Mouse (Mus musculus): ENCODE results near the gene Gpr68. TPM values are rescaled to one million over a fixed set of nuclear protein-coding genes. Genes with fewer than 3 reads are reported as not detected.

Gpr68 gene
- polyA plus RNA-seq, 1 experiment from 2014 or later = 5.4 TPM

DNA sequence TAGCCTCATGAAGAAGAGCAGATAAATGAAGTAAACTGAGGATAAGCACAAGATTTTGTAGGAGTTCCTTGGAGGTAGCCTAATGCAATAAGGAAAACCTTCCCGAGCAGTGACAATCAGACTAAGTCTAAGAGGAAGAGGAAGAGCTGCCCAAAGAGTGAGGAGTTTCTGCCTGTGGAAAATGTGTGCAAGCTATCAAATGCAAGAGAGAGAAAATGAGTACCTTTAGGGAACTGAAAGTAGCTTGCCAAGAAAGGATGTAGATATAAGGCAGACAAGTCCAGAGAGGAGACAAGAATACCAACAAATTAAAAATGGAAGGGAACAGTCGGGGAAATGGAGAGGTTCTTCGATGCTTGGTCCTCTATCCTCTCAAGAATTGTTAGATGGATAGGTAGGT lies 22.4 kb downstream of the Gpr68 start:
- no peaks in the 10 kb centered on the region for H3K4me1 ChIP-seq (ENCODE audit: control insufficient read depth, insufficient read depth, low read length)
- no peaks in the 10 kb centered on the region for H3K27me3 ChIP-seq (ENCODE audit: control insufficient read depth, insufficient read depth, low read length)
- no peak for ATAC-seq (ENCODE audit: low read depth)
- no peak overlapping the region for H3K4me3 ChIP-seq (ENCODE audit: low read depth, low read length)
- 89% methylated on average over 3 of the region's 3 CpGs for WGBS
- no peak overlapping the region for H3K27ac ChIP-seq (ENCODE audit: low read depth, low read length)
- H3K4me2 ChIP-seq (ENCODE audit: low read depth, low read length) = no peak overlapping the region
- no peaks in the 10 kb centered on the region for H3K36me3 ChIP-seq (ENCODE audit: control insufficient read depth, insufficient read depth, low read length)
- H3K9me3 ChIP-seq (ENCODE audit: control insufficient read depth, low read length) = no peaks in the 10 kb centered on the region
- no peak overlapping the region for H3K9ac ChIP-seq (replicated peaks; ENCODE audit: low read depth, low read length)

DNA sequence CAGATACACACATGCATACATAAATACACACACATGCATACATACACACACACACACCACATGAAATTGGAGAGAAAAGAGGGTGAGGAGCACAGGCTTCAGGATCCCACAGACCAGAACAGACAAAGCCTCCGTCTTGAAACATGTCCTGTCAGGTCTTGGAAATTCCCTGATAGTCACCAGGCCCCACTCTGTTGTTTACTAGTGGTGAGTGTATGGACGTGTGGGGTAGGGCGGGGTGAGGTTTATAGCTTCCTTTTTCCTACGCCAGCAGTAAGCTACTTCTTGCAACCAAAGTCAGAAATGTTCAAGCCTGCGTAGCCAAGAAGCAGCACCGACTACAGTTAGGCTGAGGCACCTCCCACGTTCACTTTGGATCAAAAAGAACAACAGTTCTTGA lies 24.8 kb downstream of the Gpr68 start:
- Histone ChIP-seq H3K4me3 (ENCODE audit: low read depth, low read length) (no peak overlapping the region), H3K27ac (ENCODE audit: low read depth, low read length) (no peak overlapping the region), H3K36me3 (ENCODE audit: control insufficient read depth, insufficient read depth, low read length) (no peaks in the 10 kb centered on the region), H3K9me3 (ENCODE audit: control insufficient read depth, low read length) (no peaks in the 10 kb centered on the region), H3K27me3 (ENCODE audit: control insufficient read depth, insufficient read depth, low read length) (no peaks in the 10 kb centered on the region), H3K4me1 (ENCODE audit: control insufficient read depth, insufficient read depth, low read length) (no peaks in the 10 kb centered on the region), H3K9ac (replicated peaks; ENCODE audit: low read depth, low read length) (no peak overlapping the region), H3K4me2 (ENCODE audit: low read depth, low read length) (no peak overlapping the region)
- ATAC-seq (ENCODE audit: low read depth) = no peak
- 72% methylated on average over 7 of the region's 7 CpGs for WGBS

DNA sequence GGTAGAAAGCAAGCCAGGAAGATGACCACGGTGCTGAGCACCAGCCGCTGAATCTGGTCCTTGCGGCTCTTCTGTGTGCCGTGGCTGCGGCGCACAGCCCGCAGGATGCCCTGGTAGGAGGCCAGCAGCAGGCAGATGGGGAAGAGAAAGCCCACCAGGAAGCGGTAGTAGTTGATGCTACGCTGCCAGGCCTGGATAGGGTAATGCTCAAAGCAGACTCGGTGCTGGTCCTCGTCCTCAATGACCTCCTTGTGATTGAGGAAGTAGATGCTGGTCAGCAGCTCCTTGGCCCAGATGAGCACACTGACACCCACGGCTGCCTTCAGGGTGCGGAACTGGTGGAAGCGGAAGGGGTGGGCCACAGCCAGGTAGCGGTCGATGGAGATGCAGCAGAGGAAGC lies 29.4 kb downstream of the Gpr68 start:
- H3K4me1 ChIP-seq (ENCODE audit: control insufficient read depth, insufficient read depth, low read length) = no peaks in the 10 kb centered on the region
- no peaks in the 10 kb centered on the region for H3K27me3 ChIP-seq (ENCODE audit: control insufficient read depth, insufficient read depth, low read length)
- no peak for ATAC-seq (ENCODE audit: low read depth)
- no peak overlapping the region for H3K27ac ChIP-seq (ENCODE audit: low read depth, low read length)
- WGBS = 95% methylated on average over 16 of the region's 16 CpGs
- no peak overlapping the region for H3K4me2 ChIP-seq (ENCODE audit: low read depth, low read length)
- no peaks in the 10 kb centered on the region for H3K36me3 ChIP-seq (ENCODE audit: control insufficient read depth, insufficient read depth, low read length)
- no peak overlapping the region for H3K4me3 ChIP-seq (ENCODE audit: low read depth, low read length)
- no peak overlapping the region for H3K9ac ChIP-seq (replicated peaks; ENCODE audit: low read depth, low read length)
- H3K9me3 ChIP-seq (ENCODE audit: control insufficient read depth, low read length) = no peaks in the 10 kb centered on the region

DNA sequence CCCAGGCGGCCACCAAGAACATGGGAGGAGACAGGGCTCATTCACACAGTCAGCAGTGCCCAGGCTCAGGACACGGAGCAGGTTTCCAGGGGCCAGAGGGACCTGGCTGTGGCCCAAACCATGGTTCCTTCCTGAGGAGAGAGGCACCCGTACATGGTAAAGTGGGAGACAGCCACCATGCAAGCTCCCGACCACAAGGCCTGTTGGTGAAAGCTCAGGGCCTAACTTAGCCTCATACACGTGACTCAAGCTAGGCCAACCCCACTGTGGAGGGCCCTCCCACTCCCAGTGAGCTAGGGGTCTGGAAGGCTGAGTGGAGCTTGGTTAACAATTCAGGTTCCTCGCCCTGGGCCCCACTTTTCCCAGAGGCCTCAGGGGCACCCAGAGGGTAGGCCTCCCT lies 30.1 kb downstream of the Gpr68 start:
- Histone ChIP-seq H3K36me3 (ENCODE audit: control insufficient read depth, insufficient read depth, low read length) (no peaks in the 10 kb centered on the region), H3K4me1 (ENCODE audit: control insufficient read depth, insufficient read depth, low read length) (no peaks in the 10 kb centered on the region), H3K27ac (ENCODE audit: low read depth, low read length) (no peak overlapping the region), H3K27me3 (ENCODE audit: control insufficient read depth, insufficient read depth, low read length) (no peaks in the 10 kb centered on the region), H3K9me3 (ENCODE audit: control insufficient read depth, low read length) (no peaks in the 10 kb centered on the region), H3K4me3 (ENCODE audit: low read depth, low read length) (no peak overlapping the region), H3K9ac (replicated peaks; ENCODE audit: low read depth, low read length) (no peak overlapping the region), H3K4me2 (ENCODE audit: low read depth, low read length) (no peak overlapping the region)
- 95% methylated on average over 6 of the region's 6 CpGs for WGBS
- ATAC-seq (ENCODE audit: low read depth) = no peak

DNA sequence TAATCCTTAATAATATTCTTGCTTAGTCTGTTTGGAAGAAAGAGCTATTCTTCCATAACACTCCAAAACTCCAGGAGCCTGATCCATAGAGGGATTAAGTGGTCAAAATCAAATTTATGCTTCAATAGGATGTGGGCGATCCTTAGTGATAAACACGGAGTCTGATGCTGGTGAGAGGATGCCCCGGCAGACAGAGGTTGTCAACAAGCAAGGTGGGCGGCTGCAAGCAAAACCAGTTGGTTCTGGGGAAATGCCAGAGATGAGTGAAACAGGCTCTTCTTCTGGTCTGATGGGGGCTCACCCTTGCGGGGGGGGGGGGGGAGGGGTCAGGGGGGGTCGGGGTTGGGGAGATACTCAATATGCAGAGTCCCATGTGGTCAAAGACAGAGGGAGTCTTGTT lies 32.0 kb downstream of the Gpr68 start:
- ATAC-seq (ENCODE audit: low read depth) = no peak
- Histone ChIP-seq H3K9ac (replicated peaks; ENCODE audit: low read depth, low read length) (no peak overlapping the region), H3K9me3 (ENCODE audit: control insufficient read depth, low read length) (no peaks in the 10 kb centered on the region), H3K36me3 (ENCODE audit: control insufficient read depth, insufficient read depth, low read length) (no peaks in the 10 kb centered on the region), H3K4me1 (ENCODE audit: control insufficient read depth, insufficient read depth, low read length) (no peaks in the 10 kb centered on the region), H3K27ac (ENCODE audit: low read depth, low read length) (no peak overlapping the region), H3K27me3 (ENCODE audit: control insufficient read depth, insufficient read depth, low read length) (no peaks in the 10 kb centered on the region), H3K4me3 (ENCODE audit: low read depth, low read length) (no peak overlapping the region), H3K4me2 (ENCODE audit: low read depth, low read length) (no peak overlapping the region)
- WGBS = 88% methylated on average over 5 of the region's 6 CpGs

DNA sequence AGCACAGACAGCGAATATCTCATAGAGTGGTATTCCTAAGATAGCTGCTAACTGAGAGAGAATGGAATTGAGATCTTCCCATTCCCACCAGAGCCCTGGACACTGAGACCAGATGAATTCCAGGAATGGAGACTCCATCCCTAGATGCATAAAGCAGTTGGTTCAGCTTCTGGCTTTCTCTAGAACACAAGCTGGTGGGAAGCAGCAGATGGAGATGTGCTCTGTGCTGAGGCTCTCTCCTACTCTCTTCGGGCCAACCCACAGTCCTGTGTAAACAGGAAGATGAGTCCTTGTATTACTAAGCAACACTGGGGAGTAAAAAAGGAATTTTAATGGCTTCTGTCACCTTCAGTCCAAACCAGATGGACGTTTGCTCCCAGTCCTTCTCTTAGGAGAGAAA lies 32.4 kb downstream of the Gpr68 start:
- Histone ChIP-seq H3K36me3 (ENCODE audit: control insufficient read depth, insufficient read depth, low read length) (no peaks in the 10 kb centered on the region), H3K9ac (replicated peaks; ENCODE audit: low read depth, low read length) (no peak overlapping the region), H3K4me3 (ENCODE audit: low read depth, low read length) (no peak overlapping the region), H3K4me2 (ENCODE audit: low read depth, low read length) (no peak overlapping the region), H3K4me1 (ENCODE audit: control insufficient read depth, insufficient read depth, low read length) (no peaks in the 10 kb centered on the region), H3K27me3 (ENCODE audit: control insufficient read depth, insufficient read depth, low read length) (no peaks in the 10 kb centered on the region), H3K9me3 (ENCODE audit: control insufficient read depth, low read length) (no peaks in the 10 kb centered on the region), H3K27ac (ENCODE audit: low read depth, low read length) (no peak overlapping the region)
- no peak for ATAC-seq (ENCODE audit: low read depth)
- 50% methylated on average over 3 of the region's 3 CpGs for WGBS

DNA sequence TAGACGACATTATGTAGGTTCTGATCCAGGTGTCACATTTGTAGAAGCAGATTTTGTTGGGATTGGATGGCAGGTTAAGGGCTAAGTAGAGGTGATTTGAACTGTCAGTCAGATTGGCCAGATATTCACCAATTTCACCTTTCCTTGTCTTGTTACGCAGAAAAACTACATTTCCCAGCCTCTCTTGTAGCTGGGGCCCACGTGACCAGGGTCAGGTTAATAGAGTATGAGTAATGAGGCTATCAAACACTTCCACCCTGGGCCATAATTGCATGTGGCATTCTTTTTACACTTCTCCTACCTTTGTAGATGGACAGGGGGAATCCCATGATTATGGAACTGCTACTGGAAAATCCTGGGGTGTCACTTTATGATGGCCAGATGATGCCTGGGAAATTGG lies 34.4 kb downstream of the Gpr68 start:
- WGBS = 86% methylated on average over 3 of the region's 3 CpGs
- H3K9ac ChIP-seq (replicated peaks; ENCODE audit: low read depth, low read length) = no peak overlapping the region
- H3K4me1 ChIP-seq (ENCODE audit: control insufficient read depth, insufficient read depth, low read length) = no peaks in the 10 kb centered on the region
- H3K9me3 ChIP-seq (ENCODE audit: control insufficient read depth, low read length) = no peaks in the 10 kb centered on the region
- no peaks in the 10 kb centered on the region for H3K27me3 ChIP-seq (ENCODE audit: control insufficient read depth, insufficient read depth, low read length)
- no peak overlapping the region for H3K4me3 ChIP-seq (ENCODE audit: low read depth, low read length)
- no peaks in the 10 kb centered on the region for H3K36me3 ChIP-seq (ENCODE audit: control insufficient read depth, insufficient read depth, low read length)
- no peak for ATAC-seq (ENCODE audit: low read depth)
- no peak overlapping the region for H3K4me2 ChIP-seq (ENCODE audit: low read depth, low read length)
- H3K27ac ChIP-seq (ENCODE audit: low read depth, low read length) = no peak overlapping the region

DNA sequence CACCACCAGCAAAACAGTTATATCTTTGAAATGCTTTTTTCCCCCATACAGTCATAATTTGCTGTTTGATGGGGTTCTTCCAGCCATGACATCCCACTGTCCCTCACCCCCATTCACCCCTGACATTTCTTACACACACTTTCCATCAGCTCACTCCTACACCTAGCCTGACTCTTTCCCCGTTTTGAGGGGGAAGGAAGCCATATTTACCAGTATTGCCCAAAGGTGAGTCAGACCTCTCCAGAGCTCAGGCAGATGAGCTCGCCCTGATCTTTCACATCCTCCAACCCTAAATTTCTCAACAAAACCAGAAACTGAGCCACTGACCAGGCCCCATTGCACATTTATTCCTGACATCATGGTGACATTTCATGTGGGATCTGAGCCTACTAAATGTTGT lies 36.2 kb downstream of the Gpr68 start:
- Histone ChIP-seq H3K36me3 (ENCODE audit: control insufficient read depth, insufficient read depth, low read length) (no peaks in the 10 kb centered on the region), H3K4me2 (ENCODE audit: low read depth, low read length) (no peak overlapping the region), H3K27me3 (ENCODE audit: control insufficient read depth, insufficient read depth, low read length) (no peaks in the 10 kb centered on the region), H3K9ac (replicated peaks; ENCODE audit: low read depth, low read length) (no peak overlapping the region), H3K4me3 (ENCODE audit: low read depth, low read length) (no peak overlapping the region), H3K4me1 (ENCODE audit: control insufficient read depth, insufficient read depth, low read length) (no peaks in the 10 kb centered on the region), H3K9me3 (ENCODE audit: control insufficient read depth, low read length) (no peaks in the 10 kb centered on the region), H3K27ac (ENCODE audit: low read depth, low read length) (no peak overlapping the region)
- WGBS = 90% methylated on average over 2 of the region's 2 CpGs
- ATAC-seq (ENCODE audit: low read depth) = no peak

DNA sequence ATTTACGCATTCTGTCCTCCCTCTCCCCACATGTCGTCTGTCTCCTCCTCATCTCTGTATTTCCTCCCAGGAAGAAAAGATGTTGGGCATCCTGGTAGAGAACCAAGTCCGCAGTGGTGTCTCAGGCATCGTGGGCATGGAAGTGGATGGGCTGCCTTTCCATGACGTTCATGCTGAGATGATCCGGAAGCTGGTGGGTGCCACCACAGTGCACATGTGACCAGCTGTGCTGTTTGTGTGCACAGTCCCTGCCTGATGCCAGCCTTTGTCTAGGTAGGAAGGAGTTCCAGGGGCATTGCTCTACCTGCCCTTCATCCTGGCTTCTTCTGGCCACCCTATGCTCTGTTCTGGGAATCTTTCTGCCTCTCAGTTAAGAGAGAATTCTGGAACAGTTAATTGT lies 36.8 kb downstream of the Gpr68 start:
- ATAC-seq (ENCODE audit: low read depth) = no peak
- Histone ChIP-seq H3K27me3 (ENCODE audit: control insufficient read depth, insufficient read depth, low read length) (no peaks in the 10 kb centered on the region), H3K36me3 (ENCODE audit: control insufficient read depth, insufficient read depth, low read length) (no peaks in the 10 kb centered on the region), H3K9ac (replicated peaks; ENCODE audit: low read depth, low read length) (no peak overlapping the region), H3K27ac (ENCODE audit: low read depth, low read length) (no peak overlapping the region), H3K4me2 (ENCODE audit: low read depth, low read length) (no peak overlapping the region), H3K4me3 (ENCODE audit: low read depth, low read length) (no peak overlapping the region), H3K4me1 (ENCODE audit: control insufficient read depth, insufficient read depth, low read length) (no peaks in the 10 kb centered on the region), H3K9me3 (ENCODE audit: control insufficient read depth, low read length) (no peaks in the 10 kb centered on the region)
- WGBS = 90% methylated on average over 6 of the region's 6 CpGs

DNA sequence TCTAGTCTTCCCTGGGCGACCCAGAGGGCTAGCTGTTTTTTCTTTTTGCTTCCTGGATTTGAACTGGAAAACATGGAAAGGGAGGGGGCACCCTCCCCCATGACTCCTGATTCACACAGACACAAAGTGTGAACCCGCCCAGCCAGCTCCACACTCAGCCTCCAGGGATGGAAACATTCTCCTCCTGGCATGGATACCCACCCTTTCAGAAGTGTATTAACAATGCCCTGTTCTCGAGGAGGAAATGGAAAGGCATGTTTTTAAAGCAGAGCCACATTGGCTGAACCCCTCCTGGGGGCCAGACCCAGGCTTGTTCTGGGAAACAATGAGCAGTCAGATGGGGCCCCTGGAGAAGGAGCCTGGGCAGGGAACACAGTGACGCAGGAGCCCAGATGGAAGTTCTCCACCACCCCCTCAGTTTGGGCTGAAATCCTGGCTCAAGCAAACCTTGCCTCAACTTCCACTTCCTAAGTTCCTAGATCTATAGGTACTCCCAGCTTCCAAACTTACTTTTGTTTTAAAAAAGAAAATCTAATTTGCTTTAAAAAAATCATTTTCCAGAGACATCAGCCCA lies 39.9 kb downstream of the Gpr68 start:
- Histone ChIP-seq H3K4me1 (ENCODE audit: control insufficient read depth, insufficient read depth, low read length) (no peaks in the 10 kb centered on the region), H3K4me2 (ENCODE audit: low read depth, low read length) (no peak overlapping the region), H3K27me3 (ENCODE audit: control insufficient read depth, insufficient read depth, low read length) (no peaks in the 10 kb centered on the region), H3K36me3 (ENCODE audit: control insufficient read depth, insufficient read depth, low read length) (no peaks in the 10 kb centered on the region), H3K9me3 (ENCODE audit: control insufficient read depth, low read length) (no peaks in the 10 kb centered on the region), H3K9ac (replicated peaks; ENCODE audit: low read depth, low read length) (no peak overlapping the region), H3K4me3 (ENCODE audit: low read depth, low read length) (no peak overlapping the region), H3K27ac (ENCODE audit: low read depth, low read length) (no peak overlapping the region)
- ATAC-seq (ENCODE audit: low read depth) = no peak
- 68% methylated on average over 4 of the region's 4 CpGs for WGBS
